Mouse (Mus musculus): ENCODE measurements around the gene Orm3. TPM values are rescaled to one million over a fixed set of nuclear protein-coding genes. Genes with fewer than 3 reads are reported as not detected.

Orm3 gene
- polyA plus RNA-seq, 1 experiment from 2014 or later, result not detected

GRCm38 (mm10) chr4:63384262-63384661, 28.3 kb downstream of the Orm3 start:
- 88% methylated on average over 4 of the region's 4 CpGs for WGBS
- no peak overlapping the region for H3K9ac ChIP-seq (ENCODE audit: low read length)
- DNase-seq (ENCODE audit: low spot score) (no peak), ATAC-seq (ENCODE audit: low FRiP score, low TSS enrichment) (no peak)
- H3K4me2 ChIP-seq (replicated peaks; ENCODE audit: low read depth), result no peak overlapping the region
- H3K36me3 ChIP-seq (ENCODE audit: control insufficient read depth, insufficient read depth, low read length), result peaks cover 24% of the 10 kb centered on the region
- H3K27ac ChIP-seq (replicated peaks), result no peak overlapping the region
- no peaks in the 10 kb centered on the region for H3K4me1 ChIP-seq (replicated peaks; ENCODE audit: control insufficient read depth, insufficient read depth)
- no peaks in the 10 kb centered on the region for H3K27me3 ChIP-seq (ENCODE audit: control insufficient read depth, insufficient read depth, low read length)
- TF ChIP-seq CTCF (IDR thresholded peaks at IDR 0.05; ENCODE audit: low read depth) (no peak), EP300 (optimal IDR thresholded peaks at IDR 0.05) (no peak)
- no peak overlapping the region for H3K4me3 ChIP-seq (ENCODE audit: low read depth, low read length)
- H3K9me3 ChIP-seq (ENCODE audit: control insufficient read depth, low read length), result no peaks in the 10 kb centered on the region

- WGBS, result 68% methylated on average over 3 of the region's 3 CpGs
- no peak for ATAC-seq (ENCODE audit: low FRiP score, low TSS enrichment)
- H3K4me3 ChIP-seq (ENCODE audit: low read depth, low read length), result no peak overlapping the region
Measured at GRCm38 (mm10) chr4:63385253-63385652, 29.3 kb downstream of the Orm3 start.

GRCm38 (mm10) chr4:63385784-63386183, 29.8 kb downstream of the Orm3 start:
- peaks cover 16% of the 10 kb centered on the region for H3K36me3 ChIP-seq (ENCODE audit: control insufficient read depth, insufficient read depth, low read length)
- H3K4me2 ChIP-seq (replicated peaks; ENCODE audit: low read depth), result no peak overlapping the region
- no peaks in the 10 kb centered on the region for H3K4me1 ChIP-seq (replicated peaks; ENCODE audit: control insufficient read depth, insufficient read depth)
- no peaks in the 10 kb centered on the region for H3K27me3 ChIP-seq (ENCODE audit: control insufficient read depth, insufficient read depth, low read length)
- H3K4me3 ChIP-seq (ENCODE audit: low read depth, low read length), result no peak overlapping the region
- H3K9me3 ChIP-seq (ENCODE audit: control insufficient read depth, low read length), result no peaks in the 10 kb centered on the region
- no peak for TF ChIP-seq CTCF (IDR thresholded peaks at IDR 0.05; ENCODE audit: low read depth)
- no peak for TF ChIP-seq EP300 (optimal IDR thresholded peaks at IDR 0.05)
- DNase-seq (ENCODE audit: low spot score), result no peak
- WGBS, result 63% methylated on average over 11 of the region's 11 CpGs
- H3K9ac ChIP-seq (ENCODE audit: low read length), result no peak overlapping the region
- no peak overlapping the region for H3K27ac ChIP-seq (replicated peaks)
- ATAC-seq (ENCODE audit: low FRiP score, low TSS enrichment), result no peak

More at GRCm38 (mm10) chr4:63385253-63385652, 29.3 kb downstream of the Orm3 start:
- Histone ChIP-seq H3K9me3 (ENCODE audit: control insufficient read depth, low read length) (no peaks in the 10 kb centered on the region), H3K27me3 (ENCODE audit: control insufficient read depth, insufficient read depth, low read length) (no peaks in the 10 kb centered on the region), H3K4me2 (replicated peaks; ENCODE audit: low read depth) (no peak overlapping the region), H3K4me1 (replicated peaks; ENCODE audit: control insufficient read depth, insufficient read depth) (no peaks in the 10 kb centered on the region), H3K9ac (ENCODE audit: low read length) (no peak overlapping the region), H3K36me3 (ENCODE audit: control insufficient read depth, insufficient read depth, low read length) (peaks cover 18% of the 10 kb centered on the region), H3K27ac (replicated peaks) (no peak overlapping the region)
- DNase-seq (ENCODE audit: low spot score), result no peak
- no peak for TF ChIP-seq EP300 (optimal IDR thresholded peaks at IDR 0.05)
- no peak for TF ChIP-seq CTCF (IDR thresholded peaks at IDR 0.05; ENCODE audit: low read depth)

- 86% methylated on average over 6 of the region's 6 CpGs for WGBS
Measured at GRCm38 (mm10) chr4:63388029-63388428, 32.1 kb downstream of the Orm3 start.

GRCm38 (mm10) chr4:63389121-63389886, 33.3 kb downstream of the Orm3 start:
- no peaks in the 10 kb centered on the region for H3K27me3 ChIP-seq (ENCODE audit: control insufficient read depth, insufficient read depth, low read length)
- DNase-seq (ENCODE audit: low spot score) (no peak), ATAC-seq (ENCODE audit: low FRiP score, low TSS enrichment) (no peak)
- H3K4me3 ChIP-seq (ENCODE audit: low read depth, low read length), result no peak overlapping the region
- no peak for TF ChIP-seq EP300 (optimal IDR thresholded peaks at IDR 0.05)
- TF ChIP-seq CTCF (IDR thresholded peaks at IDR 0.05; ENCODE audit: low read depth), result no peak
- H3K4me2 ChIP-seq (replicated peaks; ENCODE audit: low read depth), result no peak overlapping the region
- H3K27ac ChIP-seq (replicated peaks), result no peak overlapping the region
- no peaks in the 10 kb centered on the region for H3K4me1 ChIP-seq (replicated peaks; ENCODE audit: control insufficient read depth, insufficient read depth)
- no peak overlapping the region for H3K9ac ChIP-seq (ENCODE audit: low read length)
- peaks cover 12% of the 10 kb centered on the region for H3K36me3 ChIP-seq (ENCODE audit: control insufficient read depth, insufficient read depth, low read length)
- H3K9me3 ChIP-seq (ENCODE audit: control insufficient read depth, low read length), result no peaks in the 10 kb centered on the region
- WGBS, result 43% methylated on average over 8 of the region's 8 CpGs

More at GRCm38 (mm10) chr4:63388029-63388428, 32.1 kb downstream of the Orm3 start:
- peaks cover 11% of the 10 kb centered on the region; the same call in 1 of the 2 replicates for H3K36me3 ChIP-seq (ENCODE audit: control insufficient read depth, insufficient read depth, low read length)
- no peak overlapping the region for H3K9ac ChIP-seq (ENCODE audit: low read length)
- ATAC-seq (ENCODE audit: low FRiP score, low TSS enrichment), result no peak
- DNase-seq (ENCODE audit: low spot score), result no peak
- no peak overlapping the region for H3K4me3 ChIP-seq (ENCODE audit: low read depth, low read length)
- H3K27me3 ChIP-seq (ENCODE audit: control insufficient read depth, insufficient read depth, low read length), result no peaks in the 10 kb centered on the region
- no peaks in the 10 kb centered on the region for H3K4me1 ChIP-seq (replicated peaks; ENCODE audit: control insufficient read depth, insufficient read depth)
- TF ChIP-seq CTCF (IDR thresholded peaks at IDR 0.05; ENCODE audit: low read depth) (no peak), EP300 (optimal IDR thresholded peaks at IDR 0.05) (no peak)
- no peak overlapping the region for H3K27ac ChIP-seq (replicated peaks)
- H3K4me2 ChIP-seq (replicated peaks; ENCODE audit: low read depth), result no peak overlapping the region
- no peaks in the 10 kb centered on the region for H3K9me3 ChIP-seq (ENCODE audit: control insufficient read depth, low read length)

- no peaks in the 10 kb centered on the region for H3K27me3 ChIP-seq (ENCODE audit: control insufficient read depth, insufficient read depth, low read length)
- WGBS, result 70% methylated on average over 11 of the region's 11 CpGs
Measured at GRCm38 (mm10) chr4:63389887-63390528, 34.0 kb downstream of the Orm3 start.

More at GRCm38 (mm10) chr4:63389887-63390528, 34.0 kb downstream of the Orm3 start:
- H3K4me3 ChIP-seq (ENCODE audit: low read depth, low read length), result no peak overlapping the region
- DNase-seq (ENCODE audit: low spot score) (no peak), ATAC-seq (ENCODE audit: low FRiP score, low TSS enrichment) (no peak)
- H3K4me2 ChIP-seq (replicated peaks; ENCODE audit: low read depth), result no peak overlapping the region
- peaks cover 15% of the 10 kb centered on the region for H3K36me3 ChIP-seq (ENCODE audit: control insufficient read depth, insufficient read depth, low read length)
- no peak overlapping the region for H3K27ac ChIP-seq (replicated peaks)
- no peaks in the 10 kb centered on the region for H3K4me1 ChIP-seq (replicated peaks; ENCODE audit: control insufficient read depth, insufficient read depth)
- TF ChIP-seq CTCF (IDR thresholded peaks at IDR 0.05; ENCODE audit: low read depth) (no peak), EP300 (optimal IDR thresholded peaks at IDR 0.05) (no peak)
- no peaks in the 10 kb centered on the region for H3K9me3 ChIP-seq (ENCODE audit: control insufficient read depth, low read length)
- no peak overlapping the region for H3K9ac ChIP-seq (ENCODE audit: low read length)

All from stomach, postnatal 0 days (tissue).